Mouse (Mus musculus): ENCODE results near the gene Rcn3. TPM values are rescaled to one million over a fixed set of nuclear protein-coding genes. Genes with fewer than 3 reads are reported as not detected.
A peak's percentile ranks its signal among the peaks of the same experiment; 100 is the strongest.
"Not testable (repeated sequence)": the region's sequence is repeated elsewhere in the genome, so short reads cannot be mapped to it uniquely, and the experiment has no call there.

The Rcn3 gene
- total RNA-seq, 2 experiments from 2014 or later = 103 to 148 TPM

GRCm38 (mm10) chr7:45097479-45097878 is 5.5 kb upstream of the Rcn3 start:
- DNase-seq = no peak

GRCm38 (mm10) chr7:45095965-45096364 is 3.9 kb upstream of the Rcn3 start:
- DNase-seq = not testable (repeated sequence)

- no peak for DNase-seq
These were observed 3.3 kb upstream of the Rcn3 start for GRCm38 (mm10) chr7:45095367-45095766.

- no peak for DNase-seq
These were observed 2.1 kb upstream of the Rcn3 start for GRCm38 (mm10) chr7:45094121-45094520.

- DNase-seq = no peak
These were observed 1.5 kb upstream of the Rcn3 start for GRCm38 (mm10) chr7:45093516-45093905.

- DNase-seq = no peak
These were observed 951 bp upstream of the Rcn3 start for GRCm38 (mm10) chr7:45092828-45093515.

GRCm38 (mm10) chr7:45091001-45091990 is 725 bp downstream of the Rcn3 start:
- DNase-seq = peak; percentile 46

GRCm38 (mm10) chr7:45090251-45090977 is 1.6 kb downstream of the Rcn3 start:
- no peak for DNase-seq

GRCm38 (mm10) chr7:45088597-45088996 is 3.4 kb downstream of the Rcn3 start:
- no peak for DNase-seq

GRCm38 (mm10) chr7:45086084-45086483 is 5.9 kb downstream of the Rcn3 start:
- no peak for DNase-seq

GRCm38 (mm10) chr7:45083300-45083890 is 8.6 kb downstream of the Rcn3 start:
- DNase-seq = no peak

- DNase-seq = no peak
These were observed 9.4 kb downstream of the Rcn3 start for GRCm38 (mm10) chr7:45082401-45083299.

GRCm38 (mm10) chr7:45081016-45081415 is 11.0 kb downstream of the Rcn3 start:
- no peak for DNase-seq

GRCm38 (mm10) chr7:45079856-45080255 is 12.2 kb downstream of the Rcn3 start:
- DNase-seq = peak; percentile 94

- DNase-seq = peak; percentile 80
These were observed 13.5 kb downstream of the Rcn3 start for GRCm38 (mm10) chr7:45078513-45078912.

- DNase-seq = no peak
These were observed 14.2 kb downstream of the Rcn3 start for GRCm38 (mm10) chr7:45077829-45078228.

GRCm38 (mm10) chr7:45077322-45077721 is 14.7 kb downstream of the Rcn3 start:
- no peak for DNase-seq

GRCm38 (mm10) chr7:45076501-45076900 is 15.5 kb downstream of the Rcn3 start:
- DNase-seq = no peak

- no peak for DNase-seq
These were observed 16.6 kb downstream of the Rcn3 start for GRCm38 (mm10) chr7:45075405-45075804.

- DNase-seq = no peak
These were observed 18.1 kb downstream of the Rcn3 start for GRCm38 (mm10) chr7:45073949-45074348.

- no peak for DNase-seq
These were observed 18.8 kb downstream of the Rcn3 start for GRCm38 (mm10) chr7:45073171-45073707.

All from gastrocnemius, postnatal 10 days (tissue).